Mouse (Mus musculus) kidney, postnatal 25 days (tissue): ENCODE results near the gene Robo1.
A peak's percentile ranks its signal among the peaks of the same experiment; 100 is the strongest.

Source experiments
- DNase-seq, 2 experiments: peaks; one replicate each; pipeline ENCODE4 v3.0.0; 2021; ENCODE audit warnings: mixed read lengths in 2 of 2

The Robo1 gene

GRCm38 (mm10) chr16:72951969-72952368 is 643.9 kb downstream of the Robo1 start:
- DNase-seq: no peak

GRCm38 (mm10) chr16:72959018-72959702 is 651.1 kb downstream of the Robo1 start:
- no peak for DNase-seq

- DNase-seq: no peak
Observed at GRCm38 (mm10) chr16:72959823-72960222, 651.7 kb downstream of the Robo1 start.

GRCm38 (mm10) chr16:72963782-72964181 is 655.7 kb downstream of the Robo1 start:
- no peak for DNase-seq

GRCm38 (mm10) chr16:72967509-72967908 is 659.4 kb downstream of the Robo1 start:
- DNase-seq: no peak

- no peak for DNase-seq
Observed at GRCm38 (mm10) chr16:72969990-72970389, 661.9 kb downstream of the Robo1 start.

GRCm38 (mm10) chr16:72973685-72974084 is 665.6 kb downstream of the Robo1 start:
- no peak for DNase-seq

GRCm38 (mm10) chr16:72974681-72975080 is 666.6 kb downstream of the Robo1 start:
- no peak for DNase-seq

GRCm38 (mm10) chr16:72976849-72977576 is 668.9 kb downstream of the Robo1 start:
- no peak for DNase-seq

- peak; percentile 59 to 74 for DNase-seq
Observed at GRCm38 (mm10) chr16:72979407-72980219, 671.5 kb downstream of the Robo1 start.

GRCm38 (mm10) chr16:72990376-72991167 is 682.5 kb downstream of the Robo1 start:
- DNase-seq: no peak

GRCm38 (mm10) chr16:72993189-72993588 is 685.1 kb downstream of the Robo1 start:
- DNase-seq: no peak

GRCm38 (mm10) chr16:72993594-72993993 is 685.5 kb downstream of the Robo1 start:
- no peak for DNase-seq

GRCm38 (mm10) chr16:72995251-72995954 is 687.3 kb downstream of the Robo1 start:
- peak in 1 of 2 experiments; percentile 73 for DNase-seq

- no peak for DNase-seq
Observed at GRCm38 (mm10) chr16:72995955-72996535, 687.9 kb downstream of the Robo1 start.

GRCm38 (mm10) chr16:72998677-72999076 is 690.6 kb downstream of the Robo1 start:
- no peak for DNase-seq

- DNase-seq: no peak
Observed at GRCm38 (mm10) chr16:73002685-73003084, 694.6 kb downstream of the Robo1 start.

- DNase-seq: no peak
Observed at GRCm38 (mm10) chr16:73004601-73005000, 696.5 kb downstream of the Robo1 start.

GRCm38 (mm10) chr16:73005831-73006230 is 697.7 kb downstream of the Robo1 start:
- no peak for DNase-seq

- no peak for DNase-seq
Observed at GRCm38 (mm10) chr16:73007434-73007833, 699.3 kb downstream of the Robo1 start.

GRCm38 (mm10) chr16:73011313-73011712 is 703.2 kb downstream of the Robo1 start:
- DNase-seq: no peak

- DNase-seq: no peak
Observed at GRCm38 (mm10) chr16:73012926-73013325, 704.8 kb downstream of the Robo1 start.
